Mouse (Mus musculus) lung, embryonic 14.5 days (tissue): ENCODE measurements around the gene Rhox11. TPM values are rescaled to one million over a fixed set of nuclear protein-coding genes. Genes with fewer than 3 reads are reported as not detected.
A peak's percentile ranks its signal among the peaks of the same experiment; 100 is the strongest.
"Not testable (repeated sequence)": the region's sequence is repeated elsewhere in the genome, so short reads cannot be mapped to it uniquely, and the experiment has no call there.

Source experiments
- ATAC-seq: fragments of 200-750 bp; cut with Nextera tagmentation; 2 replicates; pipeline ENCODE4 v1.8.0; 2017; ENCODE audit warnings: mild to moderate bottlenecking, moderate TSS enrichment, moderate library complexity; ENCODE audit not compliant: insufficient read depth
- DNase-seq: peaks from one replicate; pipeline ENCODE4 v3.0.0-alpha.2; 2015
- H3K27ac ChIP-seq: fragments of 300-500 bp; sonication (generic); 2 replicates; pipeline ENCODE4 v1.5.1; 2014; ENCODE audit warnings: low read depth, mild to moderate bottlenecking, moderate library complexity
- H3K27me3 ChIP-seq: fragments of 300-500 bp; sonication (generic); 2 replicates; pipeline ENCODE4 v1.6.1; 2014; ENCODE audit warnings: low read length, control low read depth; ENCODE audit not compliant: insufficient read depth
- H3K36me3 ChIP-seq: fragments of 300-500 bp; sonication (generic); 2 replicates; pipeline ENCODE4 v1.6.1; 2014; ENCODE audit warnings: control low read depth; ENCODE audit not compliant: insufficient read depth
- H3K4me1 ChIP-seq: fragments of 300-500 bp; sonication (generic); 2 replicates; pipeline ENCODE4 v1.6.1; 2014; ENCODE audit warnings: antibody characterized with exemption, control low read depth; ENCODE audit not compliant: insufficient read depth
- H3K4me2 ChIP-seq: fragments of 300-500 bp; sonication (generic); 2 replicates; pipeline ENCODE4 v1.6.1; 2014; ENCODE audit warnings: mild to moderate bottlenecking
- H3K4me3 ChIP-seq: fragments of 300-500 bp; sonication (generic); 2 replicates; pipeline ENCODE4 v1.5.1; 2014; ENCODE audit warnings: low read depth, low read length
- H3K9ac ChIP-seq: fragments of 300-500 bp; sonication (generic); 2 replicates; pipeline ENCODE4 v1.6.1; 2014
- H3K9me3 ChIP-seq: fragments of 300-500 bp; sonication (generic); 2 replicates; pipeline ENCODE4 v1.6.1; 2016; ENCODE audit warnings: low read depth, low read length, control low read depth
- CTCF ChIP-seq: IDR thresholded peaks from 2 replicates; pipeline ENCODE4 v1.5.1; 2016; ENCODE audit warnings: antibody characterized with exemption, low read depth
- WGBS: fragments of 180-500 bp; shearing (Covaris S2); extraction: QIAGEN DNeasy Blood & Tissue Kit; methylation state at CpG from one replicate; pipeline ENCODE4 v1.1.7; 2014; 5-methylcytosine and 5-hydroxymethylcytosine counted together
- polyA plus RNA-seq: library from polyadenylated mRNA; unstranded; fragments of >200 nt; fragmentation: Nextera tagmentation; extraction: Ambion mirVana; gene quantifications from 2 replicates; pipeline ENCODE4 v1.2.1, GENCODE M21; 2014

Gene Rhox11
- not detected in 2 replicates for polyA plus RNA-seq

DNA sequence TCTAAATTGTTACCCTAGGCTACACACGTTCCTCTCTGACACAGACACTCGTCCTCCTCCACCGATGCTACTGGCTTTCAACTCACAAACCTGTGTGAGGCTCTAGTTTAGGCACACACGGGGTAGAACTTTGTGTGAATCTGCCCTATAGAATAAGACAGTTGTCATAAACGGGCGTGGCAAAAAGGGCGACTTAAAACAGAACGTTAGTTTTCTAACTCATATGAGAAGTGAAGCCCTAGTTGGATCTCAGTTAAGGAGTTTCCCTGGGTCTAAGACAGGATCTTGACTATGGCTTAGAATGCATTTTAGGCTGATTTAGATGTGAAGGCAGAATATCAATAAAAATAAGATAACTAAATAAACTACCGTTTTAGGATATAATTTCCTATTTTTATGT lies at the start of gene Rhox11:
TSS of gene Rhox11 (minus strand) at position 101 of the 400 bp plus-strand sequence.
- no peak within 1 kb of the TSS for H3K9ac ChIP-seq
- no peak for TF ChIP-seq CTCF
- H3K27me3 ChIP-seq = no peaks in the 10 kb centered on the region
- no peak within 1 kb of the TSS for H3K27ac ChIP-seq
- ATAC-seq (no peak), DNase-seq (no peak)
- no peak within 1 kb of the TSS for H3K4me2 ChIP-seq
- H3K4me1 ChIP-seq = no peaks in the 10 kb centered on the region
- no peaks in the 10 kb centered on the region for H3K36me3 ChIP-seq
- H3K9me3 ChIP-seq = no peaks in the 10 kb centered on the region
- no peak within 1 kb of the TSS for H3K4me3 ChIP-seq
- 85% methylated on average over 9 of the region's 9 CpGs for WGBS

DNA sequence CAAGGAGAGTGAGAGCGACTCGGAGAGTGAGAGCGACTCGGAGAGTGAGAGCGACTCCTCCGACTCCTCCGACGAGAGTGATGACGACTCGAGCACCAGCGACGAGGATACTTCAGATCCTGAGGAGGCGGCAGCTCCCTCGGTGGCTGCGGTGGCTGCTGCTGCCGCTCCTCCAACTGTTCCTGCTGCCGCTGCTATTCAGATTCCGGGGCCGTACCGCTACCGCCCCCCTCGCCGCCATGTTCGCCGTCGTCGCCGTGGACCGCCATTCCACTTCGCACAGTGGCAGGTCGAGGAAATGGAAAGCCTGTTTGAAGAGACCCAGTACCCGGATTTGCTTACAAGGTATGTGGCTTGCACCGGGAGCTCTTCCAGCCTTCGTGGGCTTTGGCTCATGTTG lies 36.5 kb upstream of the Rhox11 start:
- H3K9me3 ChIP-seq = peaks cover 6% of the 10 kb centered on the region; the same call in 1 of the 2 replicates
- H3K27ac ChIP-seq = no peak overlapping the region
- DNase-seq (no peak), ATAC-seq (no peak)
- H3K4me2 ChIP-seq = no peak overlapping the region
- H3K27me3 ChIP-seq = no peaks in the 10 kb centered on the region
- no peak overlapping the region for H3K4me3 ChIP-seq
- H3K9ac ChIP-seq = no peak overlapping the region
- H3K4me1 ChIP-seq = no peaks in the 10 kb centered on the region
- WGBS = 88% methylated on average over 30 of the region's 34 CpGs
- no peaks in the 10 kb centered on the region for H3K36me3 ChIP-seq
- no peak for TF ChIP-seq CTCF

- no peak for ATAC-seq
- DNase-seq = no peak
- H3K27ac ChIP-seq = no peak within 1 kb of the TSS
- no peak within 1 kb of the TSS for H3K4me2 ChIP-seq
- WGBS = 95% methylated on average over 20 of the region's 20 CpGs
- TF ChIP-seq CTCF = no peak
- no peak within 1 kb of the TSS for H3K4me3 ChIP-seq
- H3K36me3 ChIP-seq = no peaks in the 10 kb centered on the region
- no peaks in the 10 kb centered on the region for H3K4me1 ChIP-seq
- H3K9me3 ChIP-seq = peaks cover 6% of the 10 kb centered on the region; the same call in 1 of the 2 replicates
- H3K9ac ChIP-seq = no peak within 1 kb of the TSS
- H3K27me3 ChIP-seq = no peaks in the 10 kb centered on the region
These were observed 36.0 kb upstream of the Rhox11 start, which contains the start of gene Rhox13 for GRCm38 (mm10) chrX:38120982-38121381. TSS of gene Rhox13 (plus strand) at chrX:38121219.

DNA sequence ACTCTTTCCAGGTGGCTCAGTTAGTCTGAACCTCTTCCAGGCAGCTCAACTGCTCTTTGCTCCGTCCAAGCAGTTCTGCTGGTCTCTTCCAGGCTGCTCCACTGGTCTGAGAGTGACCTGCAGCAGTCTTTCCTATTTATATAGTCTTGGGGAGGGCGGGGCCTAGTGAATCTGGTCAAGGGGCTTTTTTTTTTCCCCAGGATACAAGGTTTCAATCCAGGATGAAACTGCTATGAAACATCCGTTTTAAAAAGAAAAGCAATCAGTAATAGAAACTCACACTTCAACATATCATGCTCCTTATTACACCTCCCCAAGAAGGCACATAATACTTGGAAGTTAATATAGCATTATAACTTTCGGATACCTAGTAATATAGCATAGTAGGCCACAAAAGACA lies 25.9 kb upstream of the Rhox11 start, which contains the start of gene Rhox12:
TSS of gene Rhox12 (minus strand) at position 101 of the 400 bp plus-strand sequence.
- 68% methylated on average over 4 of the region's 4 CpGs for WGBS
- Histone ChIP-seq H3K36me3 (no peaks in the 10 kb centered on the region), H3K27ac (no peak within 1 kb of the TSS), H3K4me1 (no peaks in the 10 kb centered on the region), H3K9ac (no peak within 1 kb of the TSS), H3K9me3 (no peaks in the 10 kb centered on the region), H3K4me3 (no peak within 1 kb of the TSS), H3K4me2 (no peak within 1 kb of the TSS), H3K27me3 (no peaks in the 10 kb centered on the region)
- TF ChIP-seq CTCF = no peak
- no peak for ATAC-seq
- no peak for DNase-seq

- Histone ChIP-seq H3K9me3 (no peaks in the 10 kb centered on the region), H3K36me3 (no peaks in the 10 kb centered on the region), H3K9ac (no peak overlapping the region), H3K27me3 (no peaks in the 10 kb centered on the region), H3K4me3 (no peak overlapping the region), H3K4me2 (no peak overlapping the region), H3K4me1 (no peaks in the 10 kb centered on the region), H3K27ac (no peak overlapping the region)
- WGBS = 18% methylated on average over 12 of the region's 12 CpGs
- DNase-seq (peak; percentile 72), ATAC-seq (peak; percentile 21; the same call in 1 of the 2 replicates)
- peak; percentile 69 for TF ChIP-seq CTCF
These were observed 715 bp downstream of the Rhox11 start for GRCm38 (mm10) chrX:38084226-38084625.

GRCm38 (mm10) chrX:38066175-38066574 lies 18.8 kb downstream of the Rhox11 start, which contains the start of gene Rhox10:
TSS of gene Rhox10 (plus strand) at chrX:38066475.
- H3K4me3 ChIP-seq = no peak within 1 kb of the TSS
- no peak for TF ChIP-seq CTCF
- no peaks in the 10 kb centered on the region for H3K36me3 ChIP-seq
- WGBS = 82% methylated on average over 11 of the region's 11 CpGs
- H3K27me3 ChIP-seq = no peaks in the 10 kb centered on the region
- no peaks in the 10 kb centered on the region for H3K9me3 ChIP-seq
- DNase-seq (no peak), ATAC-seq (no peak)
- no peak within 1 kb of the TSS for H3K27ac ChIP-seq
- H3K4me2 ChIP-seq = no peak within 1 kb of the TSS
- no peaks in the 10 kb centered on the region for H3K4me1 ChIP-seq
- H3K9ac ChIP-seq = no peak within 1 kb of the TSS

DNA sequence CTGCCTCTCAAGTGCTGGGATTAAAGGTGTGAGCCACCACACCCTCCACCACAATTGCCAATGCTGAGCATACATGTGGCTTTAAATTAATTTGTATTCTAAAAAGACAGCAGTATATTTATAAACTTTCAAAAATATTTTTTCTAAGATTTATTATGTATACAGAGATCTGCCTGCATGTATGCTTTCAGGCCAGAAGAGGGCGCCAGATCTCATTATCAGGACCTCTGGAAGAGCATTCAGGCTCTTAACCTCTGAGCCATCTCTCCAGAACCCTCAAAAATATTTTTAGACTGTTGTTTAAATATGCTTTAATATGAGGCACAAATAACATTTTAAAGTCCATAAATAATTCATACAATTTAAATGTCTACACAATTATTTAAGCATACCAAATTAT lies 23.4 kb downstream of the Rhox11 start:
- DNase-seq = peak; percentile 67
- no peaks in the 10 kb centered on the region for H3K27me3 ChIP-seq
- peak; percentile 54 for TF ChIP-seq CTCF
- H3K4me2 ChIP-seq = no peak overlapping the region
- H3K9me3 ChIP-seq = no peaks in the 10 kb centered on the region
- H3K27ac ChIP-seq = no peak overlapping the region
- no peak overlapping the region for H3K9ac ChIP-seq
- no peaks in the 10 kb centered on the region for H3K36me3 ChIP-seq
- WGBS = 0% methylated on average over 1 of the region's 1 CpGs
- no peak overlapping the region for H3K4me3 ChIP-seq
- H3K4me1 ChIP-seq = no peaks in the 10 kb centered on the region
- no peak for ATAC-seq

DNA sequence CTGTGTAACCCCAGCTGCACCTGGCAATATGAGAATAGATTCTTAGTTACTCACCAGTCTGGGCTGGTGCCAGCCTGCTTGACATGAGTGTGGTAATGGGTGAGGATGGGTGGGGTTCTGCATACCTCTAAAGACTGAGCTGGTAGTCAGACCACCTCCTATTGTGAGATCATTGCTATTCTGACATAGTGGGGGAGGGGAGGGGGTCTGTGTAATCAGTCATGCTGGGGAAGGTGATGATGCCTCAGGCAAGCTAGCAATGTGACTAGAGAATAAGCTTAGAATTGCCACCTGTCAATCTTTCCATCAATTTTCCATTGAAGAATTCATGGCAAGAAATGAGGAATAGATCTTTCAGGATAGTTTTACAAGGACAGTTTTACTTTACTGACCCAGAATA lies 41.9 kb downstream of the Rhox11 start, which contains the start of gene Btg1-ps2:
TSS of gene Btg1-ps2 (minus strand) at position 101 of the 400 bp plus-strand sequence.
- DNase-seq, H3K4me3 ChIP-seq, ATAC-seq, H3K27ac ChIP-seq, H3K9ac ChIP-seq, H3K27me3 ChIP-seq, H3K4me2 ChIP-seq, H3K36me3 ChIP-seq, H3K4me1 ChIP-seq, H3K9me3 ChIP-seq: not testable (repeated sequence)
